In genomic region chr10:81433541-81434289, GRCm38 (mm10) we compare ENCODE assay signal across 1 mouse cellular context.
A peak's percentile ranks its signal among the peaks of the same experiment; 100 is the strongest.
TF ChIP-seq lines count a peak whose summit lies in the region.

No protein-coding gene starts in this region.

TF ChIP-seq in myocyte, 11 proteins besides CTCF, POLR2A, EP300 and RAD21:
- TF ChIP-seq TCF3 (IDR thresholded peaks at IDR 0.05; ENCODE audit: insufficient read length, low read depth) (no peak), USF1 (IDR thresholded peaks at IDR 0.05; ENCODE audit: low read depth) (no peak), MYOD1 (IDR thresholded peaks at IDR 0.05; ENCODE audit: control insufficient read depth in 1 of 3, insufficient read length in 2 of 3, low read depth in 2 of 3) (peak in 2 of 3 experiments; percentile 22 to 34), POLR2AphosphoS2 (IDR thresholded peaks at IDR 0.05; ENCODE audit: insufficient read length, low read depth) (no peak), E2F4 (IDR thresholded peaks at IDR 0.05; ENCODE audit: insufficient read depth) (no peak), TCF12 (IDR thresholded peaks at IDR 0.05; ENCODE audit: insufficient read depth, poor library complexity, severe bottlenecking) (no peak), MAX (IDR thresholded peaks at IDR 0.05; ENCODE audit: low read depth) (no peak), MYOG (IDR thresholded peaks at IDR 0.05; ENCODE audit: control insufficient read depth in 1 of 3, insufficient read depth in 1 of 3, insufficient read length in 2 of 3, low read depth in 2 of 3) (peak in 1 of 3 experiments; percentile 60), CEBPB (IDR thresholded peaks at IDR 0.05; ENCODE audit: insufficient read depth, poor library complexity, severe bottlenecking) (no peak)
